Mouse (Mus musculus): ENCODE data around the gene Insig1.

GRCm38 (mm10) chr5:28040726-28041125 lies 30.4 kb upstream of the Insig1 start:
- TF ChIP-seq CTCF (IDR thresholded peaks at IDR 0.05; ENCODE audit: control insufficient read depth, insufficient read depth, low read length) = no peak
- TF ChIP-seq POLR2A (IDR thresholded peaks at IDR 0.05; ENCODE audit: borderline replicate concordance, control insufficient read depth, low read depth, low read length) = no peak

All from bone marrow, adult 2 months (tissue).